Comparison of ENCODE assay signal across 8 mouse cellular contexts in genomic region chr14:55879623-55880022, GRCm38 (mm10). TPM values are rescaled to one million over a fixed set of nuclear protein-coding genes. Genes with fewer than 3 reads are reported as not detected.
DNase-seq lines count a peak whose midpoint lies in the region; ATAC-seq lines count a peak whose summit lies in the region.

No protein-coding gene starts in this region.

- H3K27ac ChIP-seq in neural tube, embryonic 15.5 days (replicated peaks), result no peak overlapping the region

- no peaks in the 10 kb centered on the region for H3K27me3 ChIP-seq in neural tube, embryonic 15.5 days (replicated peaks)

- peaks cover 12% of the 10 kb centered on the region for H3K4me1 ChIP-seq in neural tube, embryonic 15.5 days

- intact Hi-C loops in heart, postnatal 36 days (cut with DNase I), result no loop called here
- intact Hi-C loops in left cerebral cortex, postnatal 14 days (cut with DNase I), result no loop called here

- H3K36me3 ChIP-seq in neural tube, embryonic 15.5 days, result no peaks in the 10 kb centered on the region

- peak; percentile 48 for DNase-seq in neural tube, embryonic 10.5 days (ENCODE audit: extremely low spot score, low spot score)
- peak; percentile 76 for DNase-seq in T-cell, adult 2 months (ENCODE audit: low spot score)
- DNase-seq in heart, postnatal 36 days, result peak; percentile 65 to 77
- peak; percentile 84 to 93 for DNase-seq in left cerebral cortex, postnatal 14 days (ENCODE audit: low spot score in 2 of 2)
- peak; percentile 88 for DNase-seq in retina, postnatal 1 day
- DNase-seq in urinary bladder, postnatal 4 days (ENCODE audit: low spot score in 2 of 2), result peak; percentile 69 to 82

- no peak overlapping the region for H3K9ac ChIP-seq in neural tube, embryonic 15.5 days (replicated peaks)

- no peak overlapping the region for H3K4me3 ChIP-seq in neural tube, embryonic 15.5 days (replicated peaks)

- WGBS in neural tube, embryonic 15.5 days, result 44% methylated on average over 1 of the region's 1 CpGs

- H3K4me2 ChIP-seq in neural tube, embryonic 15.5 days, result no peak overlapping the region

- no peak for ATAC-seq in neural tube, embryonic 15.5 days (ENCODE audit: low FRiP score)
- peak; percentile 89 for ATAC-seq in common myeloid progenitor, adult 5-6 weeks (replicated peaks; ENCODE audit: low read depth, poor library complexity, severe bottlenecking)

- no peaks in the 10 kb centered on the region for H3K9me3 ChIP-seq in neural tube, embryonic 15.5 days (replicated peaks)

RNA-seq across cellular contexts. Expression of gene Cbln3, which starts 4.6 kb away (rescaled TPM):
- polyA plus RNA-seq in neural tube, embryonic 15.5 days (2015; fragmentation: Nextera tagmentation; extraction: Ambion mirVana), result 0.45 and 0.58 TPM in 2 replicates
- total RNA-seq in common myeloid progenitor, adult 5-6 weeks (2017), result not detected in 2 replicates
- under 1 TPM in 1 of 2 experiments, not detected in 1; 0.19 TPM for total RNA-seq in heart, postnatal 36 days (2021)
- total RNA-seq in left cerebral cortex, postnatal 14 days (2021), result 1 to 10 TPM in 1 of 2 experiments, under 1 TPM in 1; 0.23 to 1.1 TPM

RNA-seq across cellular contexts. Expression of gene Khnyn, which starts 5.1 kb away (rescaled TPM):
- 11.0 and 11.9 TPM in 2 replicates for polyA plus RNA-seq in neural tube, embryonic 15.5 days (2015; fragmentation: Nextera tagmentation; extraction: Ambion mirVana)
- 17.4 and 20.9 TPM in 2 replicates for total RNA-seq in common myeloid progenitor, adult 5-6 weeks (2017)
- 10 to 100 TPM; 13.0 to 14.7 TPM for total RNA-seq in heart, postnatal 36 days (2021)
- total RNA-seq in left cerebral cortex, postnatal 14 days (2021), result 10 to 100 TPM; 10.4 to 10.8 TPM

RNA-seq across cellular contexts. Expression of gene Sdr39u1, which starts 20.5 kb away (rescaled TPM):
- 148 and 166 TPM in 2 replicates for polyA plus RNA-seq in neural tube, embryonic 15.5 days (2015; fragmentation: Nextera tagmentation; extraction: Ambion mirVana)
- 7.8 and 11.8 TPM in 2 replicates for total RNA-seq in common myeloid progenitor, adult 5-6 weeks (2017)
- 100 to 1,000 TPM; 109 to 116 TPM for total RNA-seq in heart, postnatal 36 days (2021)
- total RNA-seq in left cerebral cortex, postnatal 14 days (2021), result 10 to 100 TPM; 85.8 to 94.6 TPM

RNA-seq across cellular contexts. Expression of gene Nynrin, which starts 25.8 kb away (rescaled TPM):
- 9.5 and 10.8 TPM in 2 replicates for polyA plus RNA-seq in neural tube, embryonic 15.5 days (2015; fragmentation: Nextera tagmentation; extraction: Ambion mirVana)
- 5.9 and 6.5 TPM in 2 replicates for total RNA-seq in common myeloid progenitor, adult 5-6 weeks (2017)
- total RNA-seq in heart, postnatal 36 days (2021), result 10 to 100 TPM in 1 of 2 experiments, 1 to 10 TPM in 1; 9.5 to 10.5 TPM
- total RNA-seq in left cerebral cortex, postnatal 14 days (2021), result 1 to 10 TPM; 8.8 to 9.7 TPM

RNA-seq across cellular contexts. Expression of gene Nfatc4, which starts 56.7 kb away (rescaled TPM):
- 9.8 and 11.5 TPM in 2 replicates for polyA plus RNA-seq in neural tube, embryonic 15.5 days (2015; fragmentation: Nextera tagmentation; extraction: Ambion mirVana)
- not detected in 2 replicates for total RNA-seq in common myeloid progenitor, adult 5-6 weeks (2017)
- 1 to 10 TPM; 5.0 to 5.1 TPM for total RNA-seq in heart, postnatal 36 days (2021)
- total RNA-seq in left cerebral cortex, postnatal 14 days (2021), result 1 to 10 TPM; 3.0 to 4.0 TPM
